Mouse (Mus musculus) v-Abl transformed pro-B cells (cell line): ENCODE results near the gene Tmem114.

ENCODE experiments used
- in situ Hi-C, 2 experiments: fragments of 400-800 bp; cut with MboI; formaldehyde crosslinking; loops; one replicate each; pipeline ENCODE4 v1.15.1; 2025; ENCODE audit not compliant: unreplicated experiment in 2 of 2

Gene Tmem114

GRCm38 (mm10) chr16:8413441-8413840, 11.5 kb downstream of the Tmem114 start:
- in situ Hi-C loops: loop anchor here (5.0 to 25.0 kb wide), 6 partner anchors 79 to 1974 kb away; partner anchors contain the start of gene Tekt5 (in 1 of the 2)

- in situ Hi-C loops: loop anchor here (5.0 to 25.0 kb wide), 6 partner anchors 80 to 1975 kb away; partner anchors contain the start of gene Tekt5 (in 1 of the 2)
Measured at GRCm38 (mm10) chr16:8412213-8412612, 12.7 kb downstream of the Tmem114 start.

- in situ Hi-C loops: loop anchor here (5.0 to 25.0 kb wide), 5 partner anchors 458 to 1986 kb away; partner anchors contain the start of gene Tekt5 (in 2 of the 2)
Measured at GRCm38 (mm10) chr16:8409197-8409596, 15.7 kb downstream of the Tmem114 start.

- in situ Hi-C loops: loop anchor here (5.0 to 25.0 kb wide), 5 partner anchors 461 to 1988 kb away; partner anchors contain the start of gene Tekt5 (in 2 of the 2)
Measured at GRCm38 (mm10) chr16:8406708-8407107, 18.2 kb downstream of the Tmem114 start.

- in situ Hi-C loops: loop anchor here (10.0 to 25.0 kb wide), 4 partner anchors 472 to 1992 kb away; partner anchors contain the start of gene Tekt5 (in 2 of the 2)
Measured at GRCm38 (mm10) chr16:8402663-8403062, 22.3 kb downstream of the Tmem114 start.

DNA sequence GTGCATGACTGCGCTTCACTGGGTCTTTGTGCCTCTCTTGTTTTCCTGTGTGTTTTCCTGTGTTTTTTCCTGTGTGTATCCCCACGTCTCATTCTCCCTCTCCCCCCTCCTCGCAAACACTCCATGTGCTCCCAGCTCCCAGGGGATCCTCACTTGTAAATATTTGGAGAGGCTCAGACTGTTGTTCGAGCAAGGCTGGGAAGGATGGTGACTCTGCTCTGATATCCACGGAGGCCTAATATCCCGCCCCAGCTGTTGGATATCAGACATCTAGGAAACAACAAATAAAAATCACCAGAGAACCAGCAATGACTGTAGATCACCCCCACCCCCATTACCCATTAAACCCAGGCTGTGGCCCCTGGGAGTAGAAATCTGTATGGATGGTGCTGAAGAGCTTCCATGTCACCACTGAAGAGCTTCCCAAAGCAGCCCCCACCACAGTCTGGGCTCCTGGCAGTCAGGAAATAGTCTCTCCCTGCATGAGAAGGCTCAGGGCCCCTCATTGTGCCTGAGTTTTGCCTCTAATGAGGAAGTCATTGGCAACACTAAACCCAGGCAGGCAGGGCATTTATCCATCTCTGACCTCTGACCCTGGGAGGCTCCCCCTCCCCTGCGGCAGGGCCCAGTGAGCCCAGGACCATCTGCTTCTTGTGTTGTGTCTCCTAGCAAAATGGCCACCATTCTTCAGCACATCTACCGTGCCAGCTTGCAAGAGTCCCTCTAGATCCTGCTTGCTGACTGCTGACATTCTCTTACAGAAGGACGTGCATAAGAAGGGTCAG, 23.6 kb downstream of the Tmem114 start:
- in situ Hi-C loops: loop anchor here (10.0 to 25.0 kb wide), 4 partner anchors 473 to 1993 kb away; partner anchors contain the start of gene Tekt5 (in 2 of the 2)

DNA sequence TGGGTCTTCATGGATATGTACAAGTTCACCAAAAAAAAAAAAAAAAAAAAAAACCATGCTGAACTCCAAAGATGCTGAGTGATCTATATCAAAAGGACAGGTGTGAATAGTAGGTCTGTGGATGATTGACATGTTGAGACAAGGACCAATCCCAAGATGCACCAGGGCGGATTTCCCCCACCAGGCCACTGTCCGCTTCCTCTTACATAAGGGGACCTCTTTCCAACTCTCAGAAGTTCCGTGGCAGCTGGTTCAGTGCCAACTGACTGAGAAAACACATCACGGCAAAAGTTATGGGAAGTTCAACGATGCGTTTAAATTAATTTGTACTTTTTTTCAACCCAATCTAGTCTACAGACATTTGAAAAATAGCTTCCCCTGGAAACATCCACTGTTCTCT, 25.1 kb downstream of the Tmem114 start:
- in situ Hi-C loops: loop anchor here (10.0 to 25.0 kb wide), 4 partner anchors 475 to 1995 kb away; partner anchors contain the start of gene Tekt5 (in 2 of the 2)

DNA sequence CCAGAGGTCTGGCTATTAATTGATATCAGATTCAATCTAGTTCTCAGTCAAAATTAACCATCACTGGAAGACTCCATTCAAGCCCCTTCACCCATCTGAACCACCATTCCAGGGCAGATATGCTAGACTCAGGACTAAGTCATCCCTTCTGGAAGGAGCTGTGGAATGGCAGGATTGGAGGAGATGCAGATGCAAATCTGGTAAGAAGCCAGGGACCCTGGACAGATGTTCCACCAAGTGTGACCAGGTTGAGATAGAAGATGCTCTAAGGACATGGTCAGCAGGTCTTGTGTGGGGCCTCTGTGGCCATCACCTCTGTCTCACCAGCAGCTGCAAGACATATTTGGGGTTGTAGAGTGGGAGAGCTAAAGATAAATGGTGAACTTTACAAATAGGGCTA, 30.0 kb downstream of the Tmem114 start:
- in situ Hi-C loops: no loop called here

DNA sequence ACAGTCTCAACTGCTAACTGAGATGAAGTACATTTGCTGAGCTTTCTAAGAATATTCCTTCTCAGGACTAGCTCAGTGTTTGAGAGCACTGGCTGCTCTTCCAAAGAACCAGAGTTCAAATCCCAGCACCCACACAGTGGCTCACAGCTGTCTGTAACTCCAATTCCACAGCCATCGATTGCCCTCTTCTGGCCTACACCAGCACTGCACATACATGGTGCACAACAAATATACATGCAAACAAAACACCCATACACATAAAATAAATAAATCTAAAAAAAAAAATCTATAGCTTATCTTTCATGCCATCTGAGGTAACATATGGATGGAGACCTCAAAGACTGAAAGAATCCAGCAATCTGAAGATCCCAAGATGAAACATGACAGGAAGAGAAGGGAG, 36.4 kb downstream of the Tmem114 start:
- in situ Hi-C loops: no loop called here

GRCm38 (mm10) chr16:8386386-8386785, 38.5 kb downstream of the Tmem114 start:
- in situ Hi-C loops: no loop called here

DNA sequence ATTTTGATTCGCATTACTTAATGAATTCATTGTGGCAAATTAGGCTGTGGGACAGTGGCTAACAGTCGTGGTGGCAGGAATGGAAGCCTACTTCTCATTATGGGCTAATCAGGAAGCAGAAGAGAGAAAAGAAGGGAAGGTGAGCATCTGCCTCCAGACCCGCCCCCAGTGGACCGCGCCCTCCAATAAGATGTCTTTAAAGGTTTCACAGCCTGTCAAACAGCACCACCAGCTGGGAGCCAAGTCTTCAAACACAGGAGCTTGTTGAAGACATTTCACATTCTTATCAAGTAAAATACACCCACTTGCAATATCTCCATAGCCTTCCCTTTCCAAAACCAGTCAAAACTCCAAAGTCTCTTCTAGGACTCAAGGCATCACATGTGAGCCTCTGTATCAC, 39.3 kb downstream of the Tmem114 start:
- in situ Hi-C loops: no loop called here

GRCm38 (mm10) chr16:8384772-8385171, 40.2 kb downstream of the Tmem114 start:
- in situ Hi-C loops: no loop called here

- in situ Hi-C loops: no loop called here
Measured at GRCm38 (mm10) chr16:8383396-8383795, 41.5 kb downstream of the Tmem114 start.

DNA sequence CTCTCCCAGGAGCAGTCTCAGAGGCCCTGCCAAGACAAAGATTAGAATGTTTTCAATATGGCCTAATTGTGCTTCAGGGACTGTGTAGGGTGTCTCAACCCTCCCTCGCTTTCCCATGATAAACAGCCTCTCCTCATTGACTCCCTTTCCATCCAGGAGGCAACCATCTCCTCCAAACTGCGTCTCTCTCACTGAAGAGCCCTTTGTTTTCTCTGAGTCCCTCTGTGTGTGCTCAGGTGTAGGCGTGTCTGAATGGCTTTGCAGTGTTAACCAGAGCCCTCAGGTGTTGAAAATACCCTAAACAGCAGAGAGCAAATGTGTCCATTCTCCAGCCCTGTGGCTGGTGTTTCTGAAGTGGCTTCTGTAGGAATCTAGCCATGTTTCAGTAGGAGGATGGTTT, 61.9 kb downstream of the Tmem114 start:
- in situ Hi-C loops: no loop called here
